Mouse (Mus musculus) kidney, adult 2 months (tissue): ENCODE measurements around the gene Hdgfl2. TPM values are rescaled to one million over a fixed set of nuclear protein-coding genes. Genes with fewer than 3 reads are reported as not detected.

Source experiments
- DNase-seq: peaks from one replicate; pipeline ENCODE4 v3.0.0; 2021
- H3K27ac ChIP-seq: fragments of 200-500 bp; 2 replicates; pipeline ENCODE4 v1.5.1; 2012; ENCODE audit warnings: low read depth, low read length, control low read depth, inconsistent platforms; ENCODE audit not compliant: insufficient read depth
- H3K27me3 ChIP-seq: fragments of 200-500 bp; replicated peaks from 2 replicates; pipeline ENCODE4 v1.6.1; 2012; ENCODE audit warnings: mild to moderate bottlenecking, moderate library complexity, low read length, inconsistent platforms; ENCODE audit not compliant: control insufficient read depth, insufficient read depth
- H3K36me3 ChIP-seq: fragments of 200-500 bp; 2 replicates; pipeline ENCODE4 v1.6.1; 2012; ENCODE audit warnings: mild to moderate bottlenecking, moderate library complexity, low read length, inconsistent platforms; ENCODE audit not compliant: control insufficient read depth, insufficient read depth
- H3K4me1 ChIP-seq: fragments of 200-500 bp; 2 replicates; pipeline ENCODE4 v1.6.1; 2011; ENCODE audit warnings: low read length; ENCODE audit not compliant: control insufficient read depth, insufficient read depth
- H3K4me3 ChIP-seq: fragments of 200-500 bp; 2 replicates; pipeline ENCODE4 v1.5.1; 2011; ENCODE audit warnings: mild to moderate bottlenecking, low read depth, low read length, control low read depth; ENCODE audit not compliant: insufficient read depth
- CTCF ChIP-seq: fragments of 200-500 bp; conservative IDR thresholded peaks from 2 replicates; pipeline ENCODE4 v1.5.1; 2011; ENCODE audit warnings: low read depth, mild to moderate bottlenecking, control low read depth, low read length, moderate library complexity, mixed read lengths; ENCODE audit not compliant: insufficient read depth, insufficient read length
- POLR2A ChIP-seq: fragments of 200-500 bp; IDR thresholded peaks from one replicate; pipeline ENCODE4 v1.6.1; 2011; ENCODE audit warnings: low read depth, low read length, control low read depth
- whole genome bisulfite sequencing: fragments of 180-500 bp; shearing (Covaris S2); methylation state at CpG from one replicate; pipeline ENCODE4 v1.1.7; 2018; 5-methylcytosine and 5-hydroxymethylcytosine counted together
- polyA plus RNA-seq: library from polyadenylated mRNA; depleted of rRNA; stranded (reverse); fragments of >200 nt; gene quantifications from 2 replicates; pipeline ENCODE4 v1.2.3, GENCODE M21; 2012

Hdgfl2 gene
- polyA plus RNA-seq, 1 experiment: 33.5 TPM

DNA sequence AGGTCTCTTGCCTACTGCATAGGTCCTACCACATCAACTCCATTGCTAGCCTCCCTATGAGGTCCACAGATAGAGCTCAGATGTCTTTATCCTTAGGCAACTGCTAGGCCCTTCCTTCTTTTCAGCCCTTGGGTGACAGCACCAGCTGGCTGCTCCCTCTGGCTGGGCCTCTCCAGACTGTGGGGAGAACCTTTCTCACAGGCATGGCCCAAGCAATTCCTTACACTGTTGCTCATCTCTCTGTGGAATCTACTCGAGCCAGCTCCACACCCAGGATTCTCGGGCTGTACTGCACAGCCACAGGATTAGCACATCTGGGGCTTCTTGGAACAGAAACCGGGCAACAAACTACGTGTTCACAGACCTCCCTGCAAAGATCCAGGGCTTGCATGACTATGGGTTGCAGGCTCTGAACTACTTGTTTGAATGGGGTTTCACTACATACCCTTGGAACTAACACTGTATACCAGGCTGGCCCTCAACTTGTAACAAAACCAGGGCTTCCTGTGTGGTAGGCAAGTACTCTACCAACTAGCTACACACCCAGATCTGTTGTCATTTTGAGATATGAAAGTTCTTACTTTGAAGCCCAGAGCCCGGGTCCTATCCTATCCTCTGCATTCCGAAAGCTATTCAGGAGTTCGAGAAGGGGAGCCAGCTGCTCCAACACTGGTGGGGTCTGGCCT is 45.3 kb upstream of the Hdgfl2 start:
- WGBS: 72% methylated on average over 7 of the region's 7 CpGs
- H3K27me3 ChIP-seq: no peaks in the 10 kb centered on the region
- H3K36me3 ChIP-seq: no peaks in the 10 kb centered on the region
- no peak overlapping the region for H3K27ac ChIP-seq
- peaks cover 28% of the 10 kb centered on the region for H3K4me1 ChIP-seq
- DNase-seq: no peak
- H3K4me3 ChIP-seq: no peak overlapping the region
- TF ChIP-seq POLR2A: no peak
- no peak for TF ChIP-seq CTCF

DNA sequence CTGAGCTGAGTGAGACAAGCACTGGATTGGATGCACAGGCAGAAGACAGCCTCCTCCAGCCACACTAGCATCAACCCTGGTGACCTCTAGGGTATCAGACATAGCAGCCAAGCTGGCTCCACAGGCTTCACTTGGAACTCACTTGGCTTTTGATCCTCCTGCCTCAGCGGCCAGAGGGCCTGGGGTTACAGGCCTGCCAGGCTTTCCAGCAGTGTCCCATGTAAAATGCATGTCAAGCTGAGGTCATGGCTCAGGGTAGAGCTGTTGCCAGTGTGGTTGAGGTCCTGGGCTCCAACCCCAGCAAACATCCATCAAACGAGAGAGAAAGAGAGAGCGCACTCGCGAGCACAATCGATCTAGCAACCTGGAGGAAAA is 44.7 kb upstream of the Hdgfl2 start:
- TF ChIP-seq POLR2A (no peak), CTCF (no peak)
- Histone ChIP-seq H3K4me3 (no peak overlapping the region), H3K4me1 (peaks cover 28% of the 10 kb centered on the region), H3K36me3 (no peaks in the 10 kb centered on the region), H3K27ac (no peak overlapping the region), H3K27me3 (no peaks in the 10 kb centered on the region)
- WGBS: 61% methylated on average over 6 of the region's 6 CpGs
- no peak for DNase-seq

DNA sequence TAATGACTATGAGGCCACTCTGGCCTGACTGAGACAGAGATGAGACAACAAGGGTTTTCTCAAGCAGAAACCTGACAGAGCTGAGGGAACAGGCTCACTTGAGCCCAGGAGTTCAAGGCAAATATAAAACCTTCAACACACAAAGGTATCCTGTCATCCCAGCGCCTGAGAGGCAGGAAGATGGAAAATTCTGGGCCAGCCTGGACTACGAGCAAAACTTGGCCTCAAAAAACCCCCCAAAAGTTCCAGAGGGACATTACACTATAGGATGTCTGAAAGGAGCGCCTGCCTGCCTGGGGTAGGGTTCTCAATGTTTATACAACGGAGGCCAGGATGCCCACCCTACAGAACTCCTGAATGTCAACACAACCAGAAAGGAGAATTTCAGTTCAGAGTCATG is 44.2 kb upstream of the Hdgfl2 start:
- TF ChIP-seq POLR2A (no peak), CTCF (no peak)
- Histone ChIP-seq H3K27me3 (no peaks in the 10 kb centered on the region), H3K4me3 (0 out of 2 replicates have a peak overlapping the region, but pooled peaks have one; percentile 4), H3K36me3 (no peaks in the 10 kb centered on the region), H3K4me1 (peaks cover 27% of the 10 kb centered on the region), H3K27ac (no peak overlapping the region)
- WGBS: 46% methylated on average over 4 of the region's 4 CpGs
- no peak for DNase-seq

DNA sequence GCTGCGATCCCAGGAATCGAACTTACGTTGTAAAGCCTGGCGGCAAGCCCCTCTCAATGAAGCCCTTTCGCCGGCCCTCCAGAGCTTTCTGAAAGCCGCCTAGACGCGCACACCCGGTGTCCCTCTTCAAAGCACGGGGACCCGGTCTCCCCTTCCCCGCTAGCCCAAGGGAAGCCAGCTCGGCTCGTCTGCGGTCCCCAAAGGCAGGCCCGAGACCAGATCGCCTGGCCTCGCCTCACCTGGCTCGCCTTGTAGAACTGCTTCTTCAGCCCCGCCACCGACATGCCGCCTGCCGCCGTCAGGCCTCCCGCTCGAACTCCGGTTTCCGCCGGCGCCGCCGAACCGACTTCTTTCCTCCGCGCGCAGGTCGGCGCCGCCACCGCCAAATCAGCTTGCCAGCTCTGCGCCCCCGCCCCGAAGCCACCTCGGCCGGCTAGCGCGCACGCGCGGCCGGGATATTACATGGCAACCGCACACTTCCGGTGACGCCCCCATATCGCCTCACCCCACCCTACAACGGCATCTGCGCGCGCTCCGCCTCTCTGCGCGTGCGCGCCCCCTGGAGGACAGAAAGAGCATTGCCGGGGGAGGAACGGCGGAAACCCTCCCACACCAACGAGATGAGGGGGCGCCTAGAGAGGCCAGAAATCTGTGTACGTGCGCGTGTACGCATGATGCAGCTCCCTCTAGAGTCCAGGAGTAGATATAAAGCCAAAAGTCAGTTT is 43.1 kb upstream of the Hdgfl2 start, which contains the start of gene Sh3gl1:
Gene Sh3gl1 (minus strand): TSS at position 460 of the 725 bp plus-strand sequence.
- WGBS: under 1% methylated on average over 74 of the region's 74 CpGs
- peaks cover 20% of the 10 kb centered on the region for H3K4me1 ChIP-seq
- peak within 1 kb of the TSS; percentile 92 for H3K4me3 ChIP-seq
- no peaks in the 10 kb centered on the region for H3K36me3 ChIP-seq
- no peaks in the 10 kb centered on the region for H3K27me3 ChIP-seq
- TF ChIP-seq CTCF (peak; percentile 96; the same call in 1 of the 2 replicates), POLR2A (peak; percentile 60)
- peak within 1 kb of the TSS; percentile 82 for H3K27ac ChIP-seq
- DNase-seq: peak; percentile 99

DNA sequence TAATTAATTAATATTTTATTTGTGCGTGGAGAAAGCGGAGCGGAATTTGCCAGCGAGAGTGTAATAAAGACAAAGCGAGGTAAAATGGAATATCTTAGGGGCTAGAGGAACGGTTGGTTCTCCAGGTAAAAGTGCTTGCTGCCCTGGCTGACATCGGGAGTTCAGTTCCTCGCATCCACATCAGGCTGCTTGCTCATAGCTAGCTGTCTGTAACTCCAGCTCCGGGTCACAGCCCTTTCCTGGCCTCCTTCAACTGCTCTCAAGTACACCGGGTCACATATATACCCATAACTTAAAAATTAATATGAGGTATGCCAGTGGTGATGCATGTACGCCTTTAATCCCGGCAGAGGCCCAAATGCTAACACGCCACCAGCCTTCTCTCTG is 42.5 kb upstream of the Hdgfl2 start:
- H3K27ac ChIP-seq: peak overlapping the region; percentile 4; the same call in 1 of the 2 replicates
- H3K4me1 ChIP-seq: peaks cover 19% of the 10 kb centered on the region
- H3K4me3 ChIP-seq: peak overlapping the region; percentile 33
- 33% methylated on average over 13 of the region's 13 CpGs for WGBS
- no peaks in the 10 kb centered on the region for H3K36me3 ChIP-seq
- TF ChIP-seq POLR2A (no peak), CTCF (no peak)
- no peak for DNase-seq
- H3K27me3 ChIP-seq: no peaks in the 10 kb centered on the region

DNA sequence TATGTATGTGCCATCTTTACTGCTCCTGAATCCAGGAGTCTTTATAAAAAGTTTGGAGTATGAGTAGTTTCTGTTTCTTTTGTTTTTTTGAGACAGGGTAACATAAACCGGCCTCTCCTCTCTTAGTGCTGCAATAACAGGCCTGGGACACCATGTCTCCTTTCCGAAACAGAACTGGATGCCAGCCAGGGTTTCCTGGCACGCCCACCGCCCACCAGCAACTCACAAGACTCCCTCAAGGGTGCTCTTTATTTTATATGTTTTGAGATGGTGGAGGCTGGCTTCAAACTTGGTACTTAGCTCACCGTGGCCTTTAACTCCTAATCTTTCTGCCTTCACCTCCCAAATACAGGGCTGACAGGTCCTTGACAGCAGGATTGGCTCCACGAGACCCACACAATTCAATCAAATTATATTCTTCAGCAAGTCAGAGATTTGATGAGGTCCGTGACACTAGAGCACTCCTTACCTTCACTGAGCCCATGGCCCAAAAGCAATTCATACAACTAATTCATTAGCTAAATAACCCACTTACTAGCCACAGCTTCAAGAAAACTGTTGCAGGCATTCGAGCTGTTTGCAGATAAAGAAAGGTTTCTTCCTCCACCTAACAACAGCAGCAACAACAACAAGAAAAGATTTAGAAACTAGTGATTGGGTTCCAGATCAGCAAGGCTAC is 40.7 kb upstream of the Hdgfl2 start:
- H3K36me3 ChIP-seq: no peaks in the 10 kb centered on the region
- no peak overlapping the region for H3K4me3 ChIP-seq
- TF ChIP-seq CTCF (no peak), POLR2A (no peak)
- H3K4me1 ChIP-seq: peaks cover 9% of the 10 kb centered on the region; the same call in 1 of the 2 replicates
- no peak for DNase-seq
- 72% methylated on average over 8 of the region's 8 CpGs for WGBS
- no peaks in the 10 kb centered on the region for H3K27me3 ChIP-seq
- H3K27ac ChIP-seq: no peak overlapping the region

DNA sequence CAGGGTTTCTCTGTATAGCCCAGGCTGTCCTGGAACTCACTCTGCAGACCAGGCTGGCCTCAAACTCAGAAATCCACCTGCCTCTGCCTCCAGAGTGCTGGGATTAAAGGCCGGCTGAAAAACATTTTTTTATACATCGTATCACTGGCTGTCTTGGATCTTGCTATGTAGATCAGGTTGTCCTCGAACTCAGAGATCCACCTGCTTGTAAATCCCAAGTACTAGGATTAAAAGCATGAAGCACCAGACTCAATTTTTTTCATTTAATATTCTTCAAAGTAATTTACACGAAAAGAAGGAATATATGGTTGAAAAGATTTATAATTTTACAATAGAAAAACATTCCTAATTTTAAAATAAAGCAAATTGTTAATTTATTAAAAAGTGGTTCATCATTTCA is 40.1 kb upstream of the Hdgfl2 start:
- no peak for TF ChIP-seq POLR2A
- no peak for TF ChIP-seq CTCF
- 76% methylated on average over 4 of the region's 4 CpGs for WGBS
- peaks cover 7% of the 10 kb centered on the region; the same call in 1 of the 2 replicates for H3K4me1 ChIP-seq
- no peak overlapping the region for H3K27ac ChIP-seq
- no peak overlapping the region for H3K4me3 ChIP-seq
- H3K36me3 ChIP-seq: no peaks in the 10 kb centered on the region
- DNase-seq: no peak
- no peaks in the 10 kb centered on the region for H3K27me3 ChIP-seq
